Mouse (Mus musculus): ENCODE data around the gene Itgb6.

Itgb6 gene

GRCm38 (mm10) chr2:60722514-60722913, at the start of gene Itgb6:
Gene Itgb6, minus strand, starts transcription at chr2:60722643.
- DNase-seq, result peak; percentile 11

DNA sequence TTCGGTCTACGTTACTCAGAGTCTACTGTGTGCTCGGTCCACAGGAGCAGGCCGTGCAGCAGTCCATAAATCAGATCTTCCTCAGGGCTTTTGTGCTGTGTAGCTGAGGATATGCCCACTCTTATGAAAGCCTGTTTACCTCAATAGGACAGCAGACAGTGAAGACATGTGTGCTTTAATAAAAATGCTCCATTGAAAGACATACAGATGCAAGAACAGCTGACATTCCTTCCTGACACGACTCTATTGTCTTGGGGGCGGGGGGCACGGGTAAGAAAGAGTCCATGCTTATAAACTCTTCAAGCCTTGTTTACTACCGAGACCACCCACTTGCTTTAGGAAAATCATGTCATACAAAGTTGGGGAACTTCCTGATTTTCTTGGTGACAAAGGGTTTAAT, 44.0 kb upstream of the Itgb6 start:
- DNase-seq, result no peak

DNA sequence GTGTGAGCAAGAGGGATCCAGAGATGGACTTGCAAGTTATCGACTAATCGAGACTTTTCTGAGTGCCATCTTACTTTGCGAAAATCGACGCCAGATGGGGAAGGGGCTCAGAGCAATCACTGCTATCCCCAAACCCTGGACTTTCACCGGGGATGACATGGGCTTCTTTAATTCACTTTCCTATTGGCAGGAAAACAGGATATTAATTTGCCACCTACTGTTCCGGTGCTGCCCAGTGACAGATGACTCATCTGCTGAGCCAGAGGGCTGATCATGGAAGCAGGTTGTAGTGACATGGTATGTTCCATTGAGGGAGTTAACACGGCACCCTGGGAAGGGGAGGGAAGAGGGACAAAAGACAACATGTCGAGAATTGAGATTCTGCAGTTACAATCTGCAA, 33.8 kb upstream of the Itgb6 start:
- DNase-seq, result no peak

DNA sequence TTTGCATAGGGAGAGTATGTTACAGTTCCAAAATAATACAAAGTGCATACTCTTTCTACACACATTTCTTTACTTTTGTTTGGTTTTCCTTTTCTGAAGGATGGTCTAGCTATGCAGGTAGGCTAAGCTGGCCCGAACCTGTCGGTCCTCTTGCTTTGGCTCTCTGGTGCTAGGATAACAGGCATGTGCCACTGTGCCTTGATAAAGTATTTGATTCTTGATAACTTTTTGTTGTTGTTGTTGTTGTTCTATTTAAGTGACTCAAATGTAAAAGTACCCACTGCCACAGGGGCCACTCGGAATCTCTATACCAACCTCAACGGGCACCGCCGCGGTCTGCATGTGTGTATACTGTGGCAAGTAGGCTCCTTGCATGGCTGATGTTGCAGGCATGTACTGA, 32.7 kb upstream of the Itgb6 start:
- no peak for DNase-seq

GRCm38 (mm10) chr2:60751274-60751673, 28.8 kb upstream of the Itgb6 start:
- no peak for DNase-seq

DNA sequence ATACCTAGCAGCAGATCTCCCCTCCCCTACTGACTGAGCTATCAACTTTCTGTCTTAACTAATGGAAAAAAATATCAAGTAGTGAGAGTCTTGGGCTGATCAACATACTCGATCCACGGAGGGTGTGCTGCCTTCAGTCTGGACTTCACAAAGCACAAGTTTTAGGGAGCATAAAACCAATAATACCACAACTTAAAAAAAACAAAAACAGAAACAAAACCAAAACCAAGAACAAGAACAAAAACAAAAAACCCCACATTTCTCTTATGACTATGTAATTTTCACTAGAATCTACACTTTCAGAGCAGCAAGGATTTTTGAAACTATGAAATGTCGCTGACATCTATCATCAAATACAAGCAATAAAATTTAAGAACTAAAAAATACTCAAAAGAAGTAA, 28.1 kb upstream of the Itgb6 start:
- no peak for DNase-seq

DNA sequence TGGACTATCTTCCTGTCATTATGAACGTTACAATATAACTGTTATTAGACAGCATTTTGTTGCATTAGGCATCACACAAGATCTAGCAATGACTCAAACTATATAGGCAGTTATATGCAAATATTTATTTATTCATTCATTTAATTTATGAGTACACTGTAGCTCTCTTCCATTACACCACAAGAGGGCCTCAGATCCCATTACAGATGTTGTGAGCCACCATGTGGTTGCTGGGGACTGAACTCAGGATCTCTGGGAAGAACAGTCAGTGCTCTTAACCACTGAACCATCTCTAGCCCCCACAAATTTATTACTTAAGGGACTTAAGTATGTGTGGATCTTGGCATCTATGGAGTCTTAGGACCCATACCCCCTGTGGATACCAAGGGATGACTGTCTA, 26.1 kb upstream of the Itgb6 start:
- DNase-seq, result no peak

GRCm38 (mm10) chr2:60747590-60747989, 25.1 kb upstream of the Itgb6 start:
- peak; percentile 37 for DNase-seq

- DNase-seq, result no peak
These were observed 22.2 kb upstream of the Itgb6 start for GRCm38 (mm10) chr2:60744674-60745073.

GRCm38 (mm10) chr2:60739389-60740137, 17.1 kb upstream of the Itgb6 start:
- no peak for DNase-seq

DNA sequence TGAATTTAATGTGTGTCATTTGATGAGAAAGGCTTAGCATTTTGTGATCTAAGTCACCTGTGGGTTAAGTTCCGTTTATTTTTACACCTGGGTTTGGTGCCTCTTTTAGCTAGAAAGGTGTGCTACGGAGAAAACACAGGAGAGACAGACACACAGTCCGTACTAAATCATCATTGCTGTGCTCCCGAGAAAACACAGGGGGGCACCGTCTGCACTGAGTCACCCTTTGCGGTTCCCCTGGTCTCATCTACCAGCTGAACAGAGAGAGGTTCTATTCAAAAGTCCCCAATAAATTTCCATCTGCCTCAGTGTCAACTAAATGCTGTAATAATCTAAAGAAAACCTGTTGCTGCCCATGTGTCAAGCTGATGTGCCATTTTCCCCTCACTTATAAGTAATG, 8.5 kb upstream of the Itgb6 start:
- DNase-seq, result no peak

GRCm38 (mm10) chr2:60730024-60730423, 7.6 kb upstream of the Itgb6 start:
- DNase-seq, result peak; percentile 83

- peak; percentile 44 for DNase-seq
These were observed 6.6 kb upstream of the Itgb6 start for GRCm38 (mm10) chr2:60728902-60729585.

DNA sequence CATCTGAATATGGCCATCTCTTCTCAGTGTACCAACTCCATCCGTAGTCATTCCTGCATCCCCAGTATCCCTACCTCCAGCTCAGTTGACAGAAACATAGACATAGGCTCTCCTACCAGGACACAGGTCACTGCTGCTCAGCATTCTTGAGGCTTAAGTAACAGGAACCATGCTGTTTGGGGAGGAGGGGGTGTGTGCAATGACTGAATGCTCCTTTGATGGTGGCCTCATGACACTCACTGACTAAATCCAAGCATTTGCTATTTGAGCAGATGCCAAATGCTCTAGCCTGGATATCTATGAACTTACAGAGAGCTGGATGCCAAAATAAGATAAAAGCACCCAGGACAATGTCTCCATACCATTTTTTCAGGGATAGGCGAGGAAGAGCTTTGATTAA, 2.2 kb upstream of the Itgb6 start:
- DNase-seq, result peak; percentile 3

GRCm38 (mm10) chr2:60722967-60723366, 524 bp upstream of the Itgb6 start:
- peak; percentile 1 for DNase-seq

DNA sequence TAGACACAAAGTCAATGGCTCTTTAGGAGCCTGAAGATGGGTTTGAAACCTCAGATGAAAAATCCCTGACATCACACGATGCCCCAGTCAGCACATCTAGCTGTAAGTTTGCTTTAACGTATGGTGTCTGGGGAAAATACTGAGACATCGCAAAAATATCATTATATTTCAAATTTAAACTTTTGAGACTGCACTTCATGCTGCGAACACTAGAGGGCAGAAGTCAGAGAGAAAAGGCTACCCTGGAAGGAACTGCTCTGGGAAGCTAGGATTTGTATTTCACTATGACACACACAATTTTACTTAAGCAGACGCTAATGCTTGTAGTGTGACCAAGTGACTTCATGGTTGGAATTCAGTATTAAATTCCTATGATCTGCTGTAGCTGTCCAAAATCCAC, 1.5 kb downstream of the Itgb6 start:
- DNase-seq, result peak; percentile 67

- DNase-seq, result peak; percentile 70
These were observed 2.2 kb downstream of the Itgb6 start for GRCm38 (mm10) chr2:60720205-60720604.

- peak; percentile 76 for DNase-seq
These were observed 5.1 kb downstream of the Itgb6 start for GRCm38 (mm10) chr2:60717348-60717747.

DNA sequence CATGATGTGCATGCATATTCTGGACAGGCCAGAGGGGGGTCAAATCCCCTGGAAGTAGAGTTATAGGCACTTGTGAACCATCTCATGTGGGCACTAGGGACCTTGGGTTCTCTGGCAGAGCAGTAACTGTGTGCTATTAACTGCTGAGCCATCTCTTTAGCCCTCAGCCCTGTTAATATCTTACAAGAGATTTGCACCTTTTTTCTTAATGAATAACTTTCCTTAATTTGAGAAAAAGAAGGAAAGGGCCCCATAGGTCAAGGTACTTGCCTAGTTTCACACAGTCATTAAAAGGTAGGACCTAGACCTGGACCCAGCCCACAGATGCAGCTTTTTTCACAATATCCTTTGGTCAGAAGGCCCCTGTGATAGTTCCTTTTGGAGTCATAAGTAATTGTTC, 5.9 kb downstream of the Itgb6 start:
- no peak for DNase-seq

- no peak for DNase-seq
These were observed 6.7 kb downstream of the Itgb6 start for GRCm38 (mm10) chr2:60715771-60716170.

DNA sequence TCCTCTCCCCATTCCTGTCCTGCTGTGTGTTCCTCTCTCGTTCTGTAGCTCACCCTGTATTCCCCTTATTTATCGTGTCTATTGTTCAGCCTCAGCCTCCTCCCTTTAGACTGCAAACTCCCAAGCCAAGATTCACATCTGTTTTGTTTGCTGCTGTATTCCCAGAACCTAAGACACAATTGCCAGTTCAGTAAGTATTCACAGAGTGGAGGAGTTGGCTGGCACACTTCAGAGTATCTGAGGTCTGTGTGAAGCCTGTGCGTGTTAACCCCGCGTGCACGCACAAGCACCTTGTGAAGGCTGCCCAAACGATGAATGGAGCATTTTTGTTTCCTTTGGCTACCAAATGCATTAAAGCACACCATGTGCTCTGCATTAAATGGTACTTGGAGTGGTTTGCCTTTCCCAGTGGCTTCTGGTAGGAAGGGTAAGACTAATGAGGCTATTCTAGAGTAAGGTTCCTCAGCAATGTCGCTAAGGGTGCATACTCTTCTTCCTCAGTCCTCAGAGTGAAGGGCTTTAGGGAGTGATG, 7.4 kb downstream of the Itgb6 start:
- DNase-seq, result no peak

- no peak for DNase-seq
These were observed 8.0 kb downstream of the Itgb6 start for GRCm38 (mm10) chr2:60714475-60714874.

DNA sequence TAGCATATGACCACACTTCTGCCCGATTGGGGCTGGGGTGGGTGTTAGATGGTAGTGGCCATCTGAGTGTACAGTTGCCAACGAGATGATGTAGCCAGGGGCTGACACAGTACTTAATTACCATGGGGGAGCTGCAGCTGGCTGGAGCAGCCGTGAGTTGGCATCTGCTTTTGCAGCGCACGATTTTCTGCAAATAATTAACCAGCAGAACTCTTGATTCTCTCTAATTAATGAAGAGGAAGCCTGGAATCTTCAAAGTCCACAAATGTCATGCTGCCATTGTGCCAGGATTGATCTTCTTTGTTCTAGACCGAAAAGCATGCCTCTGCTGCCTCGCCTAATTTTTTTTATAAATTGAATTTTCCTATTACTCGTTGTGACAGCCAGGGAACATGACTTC, 8.6 kb downstream of the Itgb6 start:
- DNase-seq, result peak; percentile 63

DNA sequence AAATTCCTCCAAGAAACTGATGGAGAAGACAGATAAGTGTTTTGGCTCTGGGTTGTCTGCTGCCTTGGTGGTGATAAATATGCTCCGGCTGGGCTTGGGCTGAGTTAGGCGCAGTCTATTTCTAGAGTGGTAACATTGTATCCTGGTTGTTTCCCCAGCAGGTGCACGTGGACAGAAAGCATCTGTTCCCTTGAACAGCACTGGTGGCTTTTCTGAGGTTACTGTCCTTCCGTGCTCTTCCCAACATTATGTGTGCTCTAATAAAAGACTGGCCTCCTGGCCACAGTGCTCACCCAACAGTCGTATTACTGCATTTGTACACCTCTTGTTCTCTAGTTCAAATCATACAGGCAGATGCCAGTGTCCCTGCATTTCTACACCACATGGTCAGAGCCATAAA, 9.6 kb downstream of the Itgb6 start:
- DNase-seq, result no peak

Data from kidney, postnatal 10 days (tissue).